Mouse (Mus musculus) lung, adult 2 months (tissue): ENCODE data around the gene Cd81.

ENCODE experiments used
- CTCF ChIP-seq: fragments of 200-500 bp; IDR thresholded peaks from 2 replicates; pipeline ENCODE4 v1.5.1; 2011; ENCODE audit warnings: mild to moderate bottlenecking, low read length, control low read depth; ENCODE audit not compliant: insufficient read depth
- POLR2A ChIP-seq: fragments of 200-500 bp; IDR thresholded peaks from 2 replicates; pipeline ENCODE4 v1.6.1; 2011; ENCODE audit warnings: low read depth, mild to moderate bottlenecking, control low read depth, low read length, borderline replicate concordance; ENCODE audit errors: extremely low read depth

DNA sequence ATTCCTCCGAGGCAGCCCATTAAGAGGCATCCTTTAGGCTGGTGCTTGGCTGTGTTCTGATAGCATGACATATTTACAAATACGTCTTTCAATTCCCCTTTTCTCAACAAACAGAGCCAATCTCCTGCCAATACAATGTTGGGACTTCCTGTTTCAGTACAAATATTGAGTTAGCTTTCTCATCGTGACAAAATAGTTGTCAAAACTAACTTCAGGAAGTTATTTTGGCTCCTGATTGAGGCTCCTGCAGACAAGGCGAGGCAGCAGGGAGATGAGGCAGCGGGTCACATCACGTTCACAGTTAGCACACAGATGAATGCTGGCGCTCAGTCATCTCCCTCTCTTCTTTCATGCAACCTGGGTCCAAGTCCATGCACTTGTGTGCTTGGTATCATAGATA lies 6.2 kb upstream of the Cd81 start:
- TF ChIP-seq CTCF = no peak
- no peak for TF ChIP-seq POLR2A
